Mouse (Mus musculus) lung, postnatal 0 days (tissue): Measurements from ENCODE around the gene Atg7. TPM values are rescaled to one million over a fixed set of nuclear protein-coding genes. Genes with fewer than 3 reads are reported as not detected.

Experiments used
- ATAC-seq: fragments of 200-750 bp; cut with Nextera tagmentation; 2 replicates; pipeline ENCODE4 v1.8.0; 2017; ENCODE audit warnings: moderate library complexity
- DNase-seq: peaks from one replicate; pipeline ENCODE4 v3.0.0-alpha.2; 2016; ENCODE audit warnings: low spot score
- H3K27ac ChIP-seq: fragments of 300-500 bp; sonication (generic); 2 replicates; pipeline ENCODE4 v1.5.1; 2014; ENCODE audit warnings: antibody characterized with exemption, mild to moderate bottlenecking, low read length, mixed read lengths
- H3K27me3 ChIP-seq: fragments of 300-500 bp; sonication (generic); replicated peaks from 2 replicates; pipeline ENCODE4 v1.6.1; 2014; ENCODE audit warnings: low read length, mixed read lengths; ENCODE audit not compliant: insufficient read depth
- H3K36me3 ChIP-seq: fragments of 300-500 bp; sonication (generic); 2 replicates; pipeline ENCODE4 v1.6.1; 2014; ENCODE audit warnings: low read length, mixed read lengths; ENCODE audit not compliant: insufficient read depth
- H3K4me1 ChIP-seq: fragments of 300-500 bp; sonication (generic); 2 replicates; pipeline ENCODE4 v1.6.1; 2014; ENCODE audit warnings: antibody characterized with exemption, low read depth, low read length, mixed read lengths; ENCODE audit not compliant: insufficient read depth
- H3K4me2 ChIP-seq: fragments of 300-500 bp; sonication (generic); replicated peaks from 2 replicates; pipeline ENCODE4 v1.6.1; 2014; ENCODE audit warnings: low read depth, mild to moderate bottlenecking, low read length, moderate library complexity, mixed read lengths
- H3K4me3 ChIP-seq: fragments of 300-500 bp; sonication (generic); 2 replicates; pipeline ENCODE4 v1.5.1; 2014; ENCODE audit warnings: low read depth, low read length
- H3K9ac ChIP-seq: fragments of 300-500 bp; sonication (generic); replicated peaks from 2 replicates; pipeline ENCODE4 v1.6.1; 2014; ENCODE audit warnings: low read depth, mild to moderate bottlenecking
- H3K9me3 ChIP-seq: fragments of 300-500 bp; sonication (generic); 2 replicates; pipeline ENCODE4 v1.6.1; 2016; ENCODE audit warnings: low read length, mixed read lengths
- CTCF ChIP-seq: IDR thresholded peaks from 2 replicates; pipeline ENCODE4 v1.5.1; 2016; ENCODE audit warnings: antibody characterized with exemption, mild to moderate bottlenecking
- EP300 ChIP-seq: IDR thresholded peaks from 2 replicates; pipeline ENCODE4 v1.6.1; 2016; ENCODE audit warnings: antibody characterized with exemption, mild to moderate bottlenecking, control low read depth
- WGBS: fragments of 180-500 bp; shearing (Covaris S2); extraction: QIAGEN DNeasy Blood & Tissue Kit; methylation state at CpG from one replicate; pipeline ENCODE4 v1.1.7; 2014; 5-methylcytosine and 5-hydroxymethylcytosine counted together
- polyA plus RNA-seq: library from polyadenylated mRNA; unstranded; fragments of >200 nt; fragmentation: Nextera tagmentation; extraction: Ambion mirVana; gene quantifications from 2 replicates; pipeline ENCODE4 v1.2.1, GENCODE M21; 2015

Atg7 gene
- polyA plus RNA-seq, 1 experiment from 2014 or later, result 18.4 TPM

- Histone ChIP-seq H3K4me3 (no peak overlapping the region), H3K4me2 (no peak overlapping the region), H3K9ac (no peak overlapping the region), H3K9me3 (no peaks in the 10 kb centered on the region), H3K4me1 (0 out of 2 replicates have a peak, but pooled peaks cover 6% of the 10 kb centered on the region), H3K27ac (0 out of 2 replicates have a peak overlapping the region, but pooled peaks have one; percentile 52), H3K27me3 (no peaks in the 10 kb centered on the region), H3K36me3 (no peaks in the 10 kb centered on the region)
- 39% methylated on average over 5 of the region's 5 CpGs for WGBS
- ATAC-seq (peak; percentile 70), DNase-seq (peak; percentile 64)
- TF ChIP-seq CTCF (no peak), EP300 (peak; percentile 82)
Observed at GRCm38 (mm10) chr6:114659992-114660800, 17.3 kb downstream of the Atg7 start.

DNA sequence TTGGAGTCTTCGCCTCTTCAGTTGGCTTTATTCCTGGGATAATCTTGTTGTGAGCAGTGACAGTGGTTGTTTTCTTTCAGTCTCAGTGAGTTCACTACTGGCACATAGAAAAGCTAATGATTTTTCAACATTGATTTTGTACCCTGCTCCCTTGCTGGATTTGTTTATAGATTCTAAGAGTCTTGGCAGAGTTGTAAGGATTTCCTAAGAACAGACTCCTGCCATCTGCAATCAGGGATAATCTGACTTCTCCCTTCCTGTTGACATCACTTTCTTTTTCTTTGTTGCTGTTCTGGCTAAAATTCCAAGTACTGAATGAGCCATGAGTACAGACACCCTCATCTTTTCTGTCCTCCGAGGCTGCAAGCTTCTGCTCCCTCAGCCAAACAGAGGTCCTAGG, 20.8 kb downstream of the Atg7 start:
- H3K4me1 ChIP-seq, result 0 out of 2 replicates have a peak, but pooled peaks cover 6% of the 10 kb centered on the region
- no peak overlapping the region for H3K4me3 ChIP-seq
- H3K36me3 ChIP-seq, result no peaks in the 10 kb centered on the region
- H3K27me3 ChIP-seq, result no peaks in the 10 kb centered on the region
- H3K9ac ChIP-seq, result no peak overlapping the region
- TF ChIP-seq EP300 (peak; percentile 95), CTCF (no peak)
- no peak overlapping the region for H3K4me2 ChIP-seq
- peak overlapping the region; percentile 20; the same call in 1 of the 2 replicates for H3K27ac ChIP-seq
- WGBS, result 56% methylated on average over 2 of the region's 2 CpGs
- H3K9me3 ChIP-seq, result no peaks in the 10 kb centered on the region
- DNase-seq (peak; percentile 85), ATAC-seq (peak; percentile 70)

GRCm38 (mm10) chr6:114664716-114665115, 21.8 kb downstream of the Atg7 start:
- Histone ChIP-seq H3K4me1 (no peaks in the 10 kb centered on the region), H3K9ac (no peak overlapping the region), H3K9me3 (no peaks in the 10 kb centered on the region), H3K27me3 (no peaks in the 10 kb centered on the region), H3K27ac (no peak overlapping the region), H3K4me2 (no peak overlapping the region), H3K36me3 (no peaks in the 10 kb centered on the region), H3K4me3 (no peak overlapping the region)
- DNase-seq (no peak), ATAC-seq (no peak)
- WGBS, result 72% methylated on average over 2 of the region's 2 CpGs
- no peak for TF ChIP-seq EP300
- no peak for TF ChIP-seq CTCF

DNA sequence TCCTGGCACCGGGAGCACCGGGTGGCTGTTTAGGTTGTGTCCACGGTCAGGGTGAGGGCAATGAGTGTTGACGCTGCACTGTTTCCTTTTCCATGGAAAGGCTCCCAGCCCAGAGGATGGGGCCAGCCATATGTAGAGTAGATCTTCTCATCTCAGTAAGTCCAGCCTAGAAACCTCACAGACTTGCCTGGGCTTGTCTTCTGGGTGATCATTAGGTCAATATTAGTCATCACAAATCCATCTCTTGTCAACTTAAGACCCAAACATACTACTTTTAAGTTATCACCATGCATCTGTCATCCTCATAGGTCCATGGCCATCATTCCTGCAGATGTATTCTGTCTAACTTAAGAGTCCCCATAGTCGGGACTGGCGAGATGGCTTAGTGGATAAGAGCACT, 24.6 kb downstream of the Atg7 start:
- WGBS, result 81% methylated on average over 6 of the region's 6 CpGs
- H3K9me3 ChIP-seq, result no peaks in the 10 kb centered on the region
- no peaks in the 10 kb centered on the region for H3K4me1 ChIP-seq
- no peak overlapping the region for H3K27ac ChIP-seq
- no peaks in the 10 kb centered on the region for H3K27me3 ChIP-seq
- DNase-seq (no peak), ATAC-seq (no peak)
- TF ChIP-seq EP300, result no peak
- no peak for TF ChIP-seq CTCF
- no peak overlapping the region for H3K9ac ChIP-seq
- no peak overlapping the region for H3K4me3 ChIP-seq
- H3K36me3 ChIP-seq, result no peaks in the 10 kb centered on the region
- no peak overlapping the region for H3K4me2 ChIP-seq

DNA sequence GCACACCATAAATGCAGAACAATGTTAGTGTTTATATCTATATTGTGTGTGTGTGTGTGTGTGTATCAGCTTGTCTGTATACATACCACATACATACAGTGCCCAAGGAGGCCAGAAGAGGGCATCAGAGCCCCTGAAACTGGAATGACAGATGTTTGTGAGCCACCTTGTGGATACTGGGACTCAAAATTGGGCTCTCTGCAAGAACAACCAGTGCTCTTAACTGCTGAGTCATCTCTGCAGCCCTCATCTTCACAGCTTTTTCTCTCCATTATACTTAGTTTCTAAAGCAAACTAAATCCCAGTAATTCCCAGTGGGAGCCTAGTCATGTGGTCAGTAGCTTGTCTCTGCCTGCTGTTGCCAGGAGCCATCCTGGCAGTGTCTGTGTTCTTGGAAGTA, 31.9 kb downstream of the Atg7 start:
- no peak for TF ChIP-seq EP300
- peak; percentile 29 for TF ChIP-seq CTCF
- peaks cover 6% of the 10 kb centered on the region; the same call in 1 of the 2 replicates for H3K36me3 ChIP-seq
- H3K4me1 ChIP-seq, result no peaks in the 10 kb centered on the region
- no peak overlapping the region for H3K9ac ChIP-seq
- no peaks in the 10 kb centered on the region for H3K27me3 ChIP-seq
- DNase-seq (no peak), ATAC-seq (no peak)
- no peaks in the 10 kb centered on the region for H3K9me3 ChIP-seq
- no peak overlapping the region for H3K4me2 ChIP-seq
- no peak overlapping the region for H3K27ac ChIP-seq
- no peak overlapping the region for H3K4me3 ChIP-seq

GRCm38 (mm10) chr6:114676091-114676490, 33.2 kb downstream of the Atg7 start:
- H3K4me1 ChIP-seq, result no peaks in the 10 kb centered on the region
- WGBS, result 62% methylated on average over 5 of the region's 5 CpGs
- no peaks in the 10 kb centered on the region for H3K27me3 ChIP-seq
- no peaks in the 10 kb centered on the region for H3K9me3 ChIP-seq
- H3K9ac ChIP-seq, result no peak overlapping the region
- no peak overlapping the region for H3K4me3 ChIP-seq
- DNase-seq (no peak), ATAC-seq (no peak)
- no peak overlapping the region for H3K27ac ChIP-seq
- no peak for TF ChIP-seq EP300
- TF ChIP-seq CTCF, result no peak
- H3K4me2 ChIP-seq, result no peak overlapping the region
- peaks cover 6% of the 10 kb centered on the region; the same call in 1 of the 2 replicates for H3K36me3 ChIP-seq
